Mouse (Mus musculus): Measurements from ENCODE around the gene Fabp1. TPM values are rescaled to one million over a fixed set of nuclear protein-coding genes. Genes with fewer than 3 reads are reported as not detected.

Gene Fabp1
- polyA plus RNA-seq, 1 experiment from 2014 or later, result 0.48 TPM

DNA sequence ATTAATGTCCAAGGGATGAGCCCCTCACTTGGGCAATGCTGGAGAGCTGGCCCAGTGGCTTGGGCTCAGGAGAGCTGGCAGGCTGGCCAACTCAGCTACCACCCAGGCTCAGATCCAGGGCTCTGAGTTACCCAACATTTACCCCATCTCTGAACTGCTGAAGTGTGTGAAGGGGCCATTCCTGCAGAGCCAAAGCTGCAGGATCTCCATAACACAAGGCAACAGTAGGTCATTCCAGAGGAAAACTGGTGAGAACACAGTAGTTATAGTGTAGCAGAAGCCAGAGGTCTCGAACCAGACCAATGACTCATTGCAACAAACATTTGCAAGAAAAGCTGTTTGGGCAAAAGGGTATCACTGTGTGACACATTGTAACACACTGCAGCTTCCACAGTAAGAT, 43.2 kb downstream of the Fabp1 start:
- peaks cover 37% of the 10 kb centered on the region for H3K36me3 ChIP-seq
- ATAC-seq (ENCODE audit: extremely low read depth, insufficient number of reproducible peaks, low FRiP score, low TSS enrichment), result no peak
- H3K9me3 ChIP-seq, result 0 out of 2 replicates have a peak, but pooled peaks cover 2% of the 10 kb centered on the region
- no peak overlapping the region for H3K4me2 ChIP-seq
- no peak overlapping the region for H3K9ac ChIP-seq
- 67% methylated on average over 1 of the region's 1 CpGs for WGBS
- H3K4me1 ChIP-seq, result peaks cover 24% of the 10 kb centered on the region
- no peaks in the 10 kb centered on the region for H3K27me3 ChIP-seq (replicated peaks)
- H3K4me3 ChIP-seq, result no peak overlapping the region
- peak overlapping the region; percentile 38 for H3K27ac ChIP-seq (replicated peaks)

DNA sequence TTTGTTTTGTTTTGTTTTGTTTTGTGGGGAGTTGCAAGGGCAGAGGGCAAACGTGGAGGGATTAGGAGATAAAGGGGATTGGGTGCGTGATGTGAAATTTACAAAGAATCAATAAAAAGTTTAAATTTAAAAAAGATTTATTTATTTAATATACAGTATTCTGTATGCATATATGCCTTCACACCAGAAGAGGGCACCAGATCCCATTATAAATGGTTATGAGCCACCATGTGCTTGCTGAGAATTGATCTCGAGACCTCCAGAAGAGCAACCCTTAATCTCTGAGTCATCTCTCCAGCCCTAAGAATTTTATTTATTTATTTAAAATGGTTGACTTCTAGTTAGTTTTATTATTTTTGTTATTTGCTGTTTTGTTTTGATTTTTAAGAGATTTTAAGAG, 43.6 kb downstream of the Fabp1 start:
- no peaks in the 10 kb centered on the region for H3K27me3 ChIP-seq (replicated peaks)
- no peak overlapping the region for H3K27ac ChIP-seq (replicated peaks)
- H3K4me3 ChIP-seq, result no peak overlapping the region
- peaks cover 32% of the 10 kb centered on the region for H3K36me3 ChIP-seq
- no peak overlapping the region for H3K4me2 ChIP-seq
- ATAC-seq (ENCODE audit: extremely low read depth, insufficient number of reproducible peaks, low FRiP score, low TSS enrichment), result no peak
- H3K9ac ChIP-seq, result no peak overlapping the region
- H3K4me1 ChIP-seq, result peaks cover 28% of the 10 kb centered on the region
- WGBS, result 82% methylated on average over 3 of the region's 3 CpGs
- H3K9me3 ChIP-seq, result 0 out of 2 replicates have a peak, but pooled peaks cover 2% of the 10 kb centered on the region

DNA sequence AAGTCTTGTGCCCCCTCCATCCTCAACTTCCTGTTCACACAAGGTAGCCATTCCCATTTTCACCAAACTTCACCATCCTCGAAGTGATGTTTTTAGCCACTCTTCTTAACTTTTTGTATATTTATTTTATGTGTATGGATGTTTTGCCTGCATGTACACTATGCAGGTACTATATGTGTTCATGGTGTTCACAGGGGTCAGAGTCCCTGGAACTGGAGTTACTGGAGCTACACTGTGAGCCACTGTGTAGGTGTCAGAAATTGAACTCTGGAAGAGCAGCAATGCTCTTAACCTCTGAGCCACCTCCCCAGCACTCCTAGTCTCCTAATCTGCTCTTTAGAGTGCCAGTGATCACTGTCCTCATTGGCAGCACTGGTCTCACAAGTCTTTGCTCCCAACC, 48.8 kb downstream of the Fabp1 start:
- Histone ChIP-seq H3K27me3 (replicated peaks) (no peaks in the 10 kb centered on the region), H3K4me2 (peak overlapping the region; percentile 20; the same call in 1 of the 2 replicates), H3K9ac (0 out of 2 replicates have a peak overlapping the region, but pooled peaks have one; percentile 52), H3K36me3 (peaks cover 23% of the 10 kb centered on the region), H3K9me3 (0 out of 2 replicates have a peak, but pooled peaks cover 2% of the 10 kb centered on the region), H3K4me1 (peaks cover 43% of the 10 kb centered on the region), H3K4me3 (no peak overlapping the region), H3K27ac (replicated peaks) (peak overlapping the region; percentile 84)
- ATAC-seq (ENCODE audit: extremely low read depth, insufficient number of reproducible peaks, low FRiP score, low TSS enrichment), result no peak
- WGBS, result 76% methylated on average over 1 of the region's 1 CpGs

DNA sequence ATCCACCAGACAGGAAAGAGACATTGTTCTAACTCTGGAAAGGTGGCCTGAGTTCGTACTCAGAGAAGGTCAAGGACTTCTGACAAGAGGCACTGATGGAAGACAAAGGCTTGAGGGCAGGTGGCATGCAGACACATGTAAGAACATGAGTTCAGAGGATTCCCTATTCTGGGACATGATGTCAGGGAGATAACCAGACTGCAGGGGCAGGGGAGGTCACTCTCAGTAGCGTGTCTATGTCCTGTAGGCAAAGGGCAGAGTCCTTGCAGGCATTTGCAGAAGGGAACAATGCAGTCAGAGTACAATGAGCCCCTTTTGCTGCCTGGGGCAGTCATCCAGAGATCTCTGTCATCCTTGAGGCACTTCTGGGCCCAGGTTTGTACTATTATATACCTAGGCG, 50.0 kb downstream of the Fabp1 start:
- Histone ChIP-seq H3K27ac (replicated peaks) (peak overlapping the region; percentile 84), H3K4me1 (peaks cover 50% of the 10 kb centered on the region), H3K36me3 (peaks cover 19% of the 10 kb centered on the region), H3K4me2 (peak overlapping the region; percentile 20; the same call in 1 of the 2 replicates), H3K4me3 (no peak overlapping the region), H3K9me3 (0 out of 2 replicates have a peak, but pooled peaks cover 2% of the 10 kb centered on the region), H3K9ac (no peak overlapping the region), H3K27me3 (replicated peaks) (no peaks in the 10 kb centered on the region)
- WGBS, result 39% methylated on average over 3 of the region's 3 CpGs
- ATAC-seq (ENCODE audit: extremely low read depth, insufficient number of reproducible peaks, low FRiP score, low TSS enrichment), result no peak

DNA sequence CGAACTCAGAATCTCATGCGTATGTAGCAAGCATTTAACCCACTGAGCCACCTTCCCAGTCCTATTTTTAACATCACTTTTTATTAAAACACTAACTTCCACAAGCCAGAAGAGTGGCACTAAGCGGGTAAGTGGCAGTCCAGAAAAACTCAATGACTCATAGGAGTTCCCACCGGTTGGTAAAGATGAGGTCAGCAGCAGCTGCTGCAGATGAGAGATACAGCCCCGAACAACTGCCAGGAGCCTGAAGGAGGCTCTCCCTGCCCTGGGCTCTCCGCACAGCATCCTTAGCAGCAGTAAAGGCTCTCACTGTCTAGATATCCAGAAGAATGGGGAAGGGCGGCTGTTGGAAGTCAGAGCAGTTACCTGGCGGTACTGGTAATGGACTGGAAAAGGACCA, 51.3 kb downstream of the Fabp1 start:
- peaks cover 57% of the 10 kb centered on the region for H3K4me1 ChIP-seq
- 52% methylated on average over 8 of the region's 8 CpGs for WGBS
- peaks cover 22% of the 10 kb centered on the region for H3K36me3 ChIP-seq
- no peak for ATAC-seq (ENCODE audit: extremely low read depth, insufficient number of reproducible peaks, low FRiP score, low TSS enrichment)
- no peak overlapping the region for H3K4me2 ChIP-seq
- peak overlapping the region; percentile 84 for H3K27ac ChIP-seq (replicated peaks)
- H3K9ac ChIP-seq, result peak overlapping the region; percentile 56
- no peak overlapping the region for H3K4me3 ChIP-seq
- H3K9me3 ChIP-seq, result 0 out of 2 replicates have a peak, but pooled peaks cover 2% of the 10 kb centered on the region
- H3K27me3 ChIP-seq (replicated peaks), result no peaks in the 10 kb centered on the region

DNA sequence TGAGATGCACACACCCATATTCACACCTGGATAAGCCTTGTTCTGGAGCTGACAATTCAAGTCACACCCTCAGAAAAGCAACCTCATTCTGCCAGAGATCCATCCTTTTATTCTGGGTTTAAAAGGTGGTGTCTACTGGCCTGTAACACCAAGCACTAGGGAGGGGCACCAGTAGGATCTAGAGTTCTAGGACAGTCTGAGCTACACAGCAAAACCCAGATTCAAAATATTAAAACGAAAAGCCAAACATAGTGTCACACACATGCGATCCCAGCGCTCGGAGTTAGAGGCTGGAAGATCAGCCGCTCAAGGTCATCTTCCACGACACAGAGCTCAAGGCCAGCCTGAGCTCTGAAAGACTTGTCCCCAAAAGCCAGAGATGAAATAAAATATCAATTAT, 54.8 kb downstream of the Fabp1 start:
- Histone ChIP-seq H3K4me2 (peak overlapping the region; percentile 13), H3K4me3 (no peak overlapping the region), H3K27me3 (replicated peaks) (no peaks in the 10 kb centered on the region), H3K36me3 (peaks cover 38% of the 10 kb centered on the region), H3K4me1 (peaks cover 58% of the 10 kb centered on the region), H3K27ac (replicated peaks) (peak overlapping the region; percentile 17; the same call in 1 of the 2 replicates), H3K9me3 (no peaks in the 10 kb centered on the region), H3K9ac (peak overlapping the region; percentile 48)
- 58% methylated on average over 6 of the region's 6 CpGs for WGBS
- no peak for ATAC-seq (ENCODE audit: extremely low read depth, insufficient number of reproducible peaks, low FRiP score, low TSS enrichment)

Other genes starting within 250 kb of the Fabp1 start
- gene Foxi3, start 243.3 kb upstream of the Fabp1 start, polyA plus RNA-seq (2015; fragmentation: Nextera tagmentation; extraction: Ambion mirVana), result not detected in 2 replicates
- 4.5 and 4.7 TPM in 2 replicates for gene Thnsl2, start 55.4 kb upstream of the Fabp1 start, polyA plus RNA-seq (2015; fragmentation: Nextera tagmentation; extraction: Ambion mirVana)
- 48.5 and 57.4 TPM in 2 replicates for gene Krcc1, start 71.8 kb downstream of the Fabp1 start, polyA plus RNA-seq (2015; fragmentation: Nextera tagmentation; extraction: Ambion mirVana)
- gene Smyd1, start 122.4 kb downstream of the Fabp1 start, polyA plus RNA-seq (2015; fragmentation: Nextera tagmentation; extraction: Ambion mirVana), result 90.5 and 93.4 TPM in 2 replicates
- gene Cd8b1, start 123.0 kb downstream of the Fabp1 start, polyA plus RNA-seq (2015; fragmentation: Nextera tagmentation; extraction: Ambion mirVana), result 0.12 TPM in 1 of 2 replicates, not detected in the other
- gene Cd8a, start 173.6 kb downstream of the Fabp1 start, polyA plus RNA-seq (2015; fragmentation: Nextera tagmentation; extraction: Ambion mirVana), result not detected in 2 replicates
- gene Rmnd5a, start 240.8 kb downstream of the Fabp1 start, polyA plus RNA-seq (2015; fragmentation: Nextera tagmentation; extraction: Ambion mirVana), result 6.4 and 7.5 TPM in 2 replicates